Mouse (Mus musculus): ENCODE results near the gene Prkca.

DNA sequence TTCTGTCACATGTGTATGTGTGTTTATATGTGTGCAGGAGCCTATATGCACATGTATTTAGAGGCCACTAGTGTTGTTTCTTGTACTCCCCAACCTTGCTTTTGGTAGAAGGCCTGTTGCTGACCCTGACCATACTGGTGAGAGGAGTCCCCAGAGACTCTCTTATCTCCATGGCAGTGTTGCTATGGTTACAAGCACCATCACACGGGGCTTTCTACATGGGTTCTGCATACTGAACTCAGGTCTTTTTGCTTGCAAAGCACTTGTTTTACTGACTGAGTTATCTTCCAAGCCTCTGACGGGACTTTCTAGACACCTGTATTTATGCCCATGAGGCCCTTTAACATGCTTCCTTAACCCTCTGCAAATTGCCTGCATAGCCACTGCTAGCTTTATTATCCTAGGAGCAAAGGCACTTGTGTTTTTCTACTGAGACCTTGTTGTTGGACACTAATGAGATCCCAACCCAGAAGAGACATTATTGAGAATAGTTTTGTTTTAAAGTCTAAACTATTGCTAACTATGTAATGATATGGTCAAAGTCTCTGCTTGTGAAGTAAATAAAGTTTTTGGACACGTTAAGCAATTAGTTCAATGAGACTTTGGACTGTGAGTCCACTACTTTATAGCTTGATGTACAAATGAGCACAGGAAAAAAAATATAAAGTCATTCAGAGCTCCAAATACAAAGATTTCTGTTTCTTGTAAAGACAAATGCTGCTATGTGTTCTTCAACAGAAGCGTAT lies 41.4 kb upstream of the Prkca start:
- TF ChIP-seq EP300 (IDR thresholded peaks at IDR 0.05; ENCODE audit: low read depth) (no peak), CTCF (IDR thresholded peaks at IDR 0.05; ENCODE audit: low read depth) (no peak)
